Mouse (Mus musculus) heart, embryonic 11.5 days (tissue): ENCODE measurements around the gene Opn1sw. TPM values are rescaled to one million over a fixed set of nuclear protein-coding genes. Genes with fewer than 3 reads are reported as not detected.
A peak's percentile ranks its signal among the peaks of the same experiment; 100 is the strongest.

Source experiments
- ATAC-seq: fragments of 200-750 bp; cut with Nextera tagmentation; replicated peaks from 2 replicates; pipeline ENCODE4 v1.8.0; 2017; ENCODE audit warnings: moderate library complexity; ENCODE audit not compliant: insufficient number of reproducible peaks, low FRiP score, low TSS enrichment
- H3K27ac ChIP-seq: fragments of 300-500 bp; sonication (generic); 2 replicates; pipeline ENCODE4 v1.5.1; 2014; ENCODE audit warnings: mild to moderate bottlenecking, low read depth, low read length
- H3K27me3 ChIP-seq: fragments of 300-500 bp; sonication (generic); 2 replicates; pipeline ENCODE4 v1.6.1; 2014; ENCODE audit warnings: mild to moderate bottlenecking, low read length, mixed read lengths; ENCODE audit not compliant: control insufficient read depth, insufficient read depth
- H3K36me3 ChIP-seq: fragments of 300-500 bp; sonication (generic); 2 replicates; pipeline ENCODE4 v1.6.1; 2014; ENCODE audit warnings: mild to moderate bottlenecking, low read length, moderate library complexity, mixed read lengths; ENCODE audit not compliant: control insufficient read depth, insufficient read depth
- H3K4me1 ChIP-seq: fragments of 300-500 bp; sonication (generic); 2 replicates; pipeline ENCODE4 v1.6.1; 2014; ENCODE audit warnings: low read length; ENCODE audit not compliant: control insufficient read depth, insufficient read depth
- H3K4me2 ChIP-seq: fragments of 300-500 bp; sonication (generic); 2 replicates; pipeline ENCODE4 v1.6.1; 2014; ENCODE audit warnings: mild to moderate bottlenecking, moderate library complexity
- H3K4me3 ChIP-seq: fragments of 300-500 bp; sonication (generic); 2 replicates; pipeline ENCODE4 v1.5.1; 2014; ENCODE audit warnings: low read depth, low read length
- H3K9ac ChIP-seq: fragments of 300-500 bp; sonication (generic); 2 replicates; pipeline ENCODE4 v1.6.1; 2014; ENCODE audit warnings: mild to moderate bottlenecking, low read depth, low read length, moderate library complexity
- H3K9me3 ChIP-seq: fragments of 300-500 bp; sonication (generic); replicated peaks from 2 replicates; pipeline ENCODE4 v1.6.1; 2016; ENCODE audit warnings: low read length; ENCODE audit not compliant: control insufficient read depth
- WGBS: fragments of 180-500 bp; shearing (Covaris S2); extraction: QIAGEN DNeasy Blood & Tissue Kit; methylation state at CpG from one replicate; pipeline ENCODE4 v1.1.7; 2014; ENCODE audit not compliant: insufficient replicate concordance; 5-methylcytosine and 5-hydroxymethylcytosine counted together
- polyA plus RNA-seq: library from polyadenylated mRNA; unstranded; fragments of >200 nt; fragmentation: Nextera tagmentation; extraction: Ambion mirVana; gene quantifications from 2 replicates; pipeline ENCODE4 v1.2.1, GENCODE M21; 2014

Opn1sw gene
- polyA plus RNA-seq, 1 experiment from 2014 or later, result 0.27 TPM

DNA sequence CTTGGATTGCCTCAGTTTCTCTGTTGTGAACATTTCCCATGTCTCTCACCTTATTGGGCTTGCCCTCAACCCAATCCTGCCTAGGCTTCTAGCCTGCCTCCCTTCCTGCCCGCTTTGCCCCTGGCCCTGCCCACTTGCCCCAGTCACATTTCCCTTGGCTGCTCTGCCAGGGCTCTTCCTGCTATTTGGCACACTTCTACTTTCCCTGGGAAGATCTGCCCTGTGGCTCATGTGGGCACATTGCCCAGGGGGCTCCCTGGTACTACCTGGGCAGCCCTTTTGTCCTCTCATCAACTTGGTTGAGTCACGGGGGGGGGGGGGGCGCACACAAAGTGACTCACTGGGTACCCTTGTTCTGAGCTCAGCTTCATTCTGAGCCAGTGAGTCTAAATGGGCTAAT is 43.9 kb upstream of the Opn1sw start:
- Histone ChIP-seq H3K27me3 (no peaks in the 10 kb centered on the region), H3K27ac (peak overlapping the region; percentile 97), H3K9ac (no peak overlapping the region), H3K36me3 (no peaks in the 10 kb centered on the region), H3K4me1 (peaks cover 44% of the 10 kb centered on the region), H3K4me3 (no peak overlapping the region), H3K9me3 (no peaks in the 10 kb centered on the region), H3K4me2 (peak overlapping the region; percentile 24)
- 33% methylated on average over 3 of the region's 3 CpGs for WGBS
- ATAC-seq, result no peak

DNA sequence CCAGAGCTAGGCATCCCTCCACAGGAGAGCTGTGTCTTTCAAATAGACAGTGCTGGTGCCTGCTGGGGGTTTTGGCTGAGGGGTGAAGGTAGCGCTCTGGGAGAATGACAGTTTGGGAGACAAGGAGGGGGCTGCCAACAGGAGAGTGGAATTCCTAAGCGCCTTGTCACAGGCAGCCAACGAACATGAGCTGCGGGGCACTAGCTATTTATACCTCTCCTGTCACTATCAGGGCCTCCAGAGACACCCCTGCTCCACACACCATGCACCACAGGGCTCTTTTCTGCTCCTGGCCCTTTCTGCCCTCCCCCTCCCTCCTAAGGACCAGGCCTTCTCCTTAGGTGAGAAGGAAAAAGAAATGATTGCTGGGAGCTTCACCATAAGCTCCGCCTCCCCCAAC is 43.2 kb upstream of the Opn1sw start:
- Histone ChIP-seq H3K4me2 (peak overlapping the region; percentile 41), H3K27ac (peak overlapping the region; percentile 97), H3K36me3 (no peaks in the 10 kb centered on the region), H3K9ac (peak overlapping the region; percentile 67; the same call in 1 of the 2 replicates), H3K9me3 (no peaks in the 10 kb centered on the region), H3K4me3 (no peak overlapping the region), H3K4me1 (peaks cover 39% of the 10 kb centered on the region), H3K27me3 (no peaks in the 10 kb centered on the region)
- 13% methylated on average over 5 of the region's 5 CpGs for WGBS
- peak; percentile 39 for ATAC-seq

DNA sequence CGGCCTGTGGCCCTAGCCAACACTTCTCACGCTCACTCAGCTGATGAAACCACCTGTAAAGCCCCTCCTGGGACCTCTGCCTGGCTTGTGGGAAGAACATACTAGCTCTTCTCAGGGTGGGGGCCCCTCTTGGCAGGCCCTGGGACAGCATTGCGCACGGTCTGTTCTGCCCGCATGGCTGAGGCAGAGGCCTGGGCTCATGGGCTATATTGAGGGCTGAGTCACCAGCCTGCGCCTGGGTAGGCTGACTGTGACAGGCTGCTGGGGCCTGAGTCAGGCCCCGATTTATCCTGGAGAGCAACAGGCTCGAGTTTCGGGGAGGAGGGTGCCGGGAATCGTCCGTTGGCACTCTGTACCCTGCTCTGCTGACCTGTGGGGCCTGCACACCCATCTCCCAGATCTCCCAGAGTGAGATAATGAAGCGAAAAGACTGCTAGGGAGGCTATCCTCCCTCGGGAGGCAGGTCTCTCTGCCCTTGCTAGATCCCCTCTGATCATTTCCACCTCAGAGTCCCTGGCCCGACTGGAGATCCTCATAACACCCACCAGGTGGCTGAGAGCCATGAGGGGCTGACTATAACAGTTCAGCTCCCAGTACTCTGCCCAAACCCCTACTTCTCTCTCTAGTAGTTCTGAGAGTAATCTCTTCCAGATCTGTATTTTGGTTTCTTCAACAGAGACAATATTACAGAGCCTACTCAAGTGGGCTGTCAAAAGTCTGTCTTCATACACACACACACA is 42.6 kb upstream of the Opn1sw start:
- H3K9ac ChIP-seq, result peak overlapping the region; percentile 67
- WGBS, result 22% methylated on average over 15 of the region's 15 CpGs
- H3K4me1 ChIP-seq, result peaks cover 33% of the 10 kb centered on the region

DNA sequence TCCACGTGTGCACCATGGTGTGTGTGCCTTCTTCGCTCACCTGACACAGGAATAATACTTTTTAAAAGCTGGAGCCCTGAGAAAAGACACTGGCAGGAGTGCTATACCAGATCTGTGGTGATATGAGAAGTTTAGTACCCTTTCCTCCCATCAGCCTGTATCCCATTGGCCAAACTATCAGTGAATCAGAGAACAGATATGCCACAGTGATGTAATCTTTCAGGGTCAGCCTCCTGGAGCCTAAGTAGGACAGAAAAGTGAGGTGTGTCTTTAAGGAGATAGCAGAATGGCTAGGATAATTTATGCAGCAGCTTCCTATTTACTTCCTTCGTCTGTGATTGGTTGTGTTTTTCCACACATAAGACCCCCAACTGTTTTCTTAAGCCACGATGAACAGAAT is 39.9 kb upstream of the Opn1sw start:
- no peak overlapping the region for H3K9ac ChIP-seq
- no peaks in the 10 kb centered on the region for H3K36me3 ChIP-seq
- H3K27ac ChIP-seq, result no peak overlapping the region
- 67% methylated on average over 4 of the region's 4 CpGs for WGBS
- ATAC-seq, result no peak
- H3K27me3 ChIP-seq, result no peaks in the 10 kb centered on the region
- H3K9me3 ChIP-seq, result no peaks in the 10 kb centered on the region
- H3K4me3 ChIP-seq, result no peak overlapping the region
- peaks cover 24% of the 10 kb centered on the region for H3K4me1 ChIP-seq
- H3K4me2 ChIP-seq, result no peak overlapping the region

More for the DNA sequence above, 42.6 kb upstream of the Opn1sw start:
- Histone ChIP-seq H3K36me3 (no peaks in the 10 kb centered on the region), H3K27me3 (no peaks in the 10 kb centered on the region), H3K27ac (peak overlapping the region; percentile 97), H3K4me3 (no peak overlapping the region), H3K4me2 (peak overlapping the region; percentile 41), H3K9me3 (no peaks in the 10 kb centered on the region)
- no peak for ATAC-seq

DNA sequence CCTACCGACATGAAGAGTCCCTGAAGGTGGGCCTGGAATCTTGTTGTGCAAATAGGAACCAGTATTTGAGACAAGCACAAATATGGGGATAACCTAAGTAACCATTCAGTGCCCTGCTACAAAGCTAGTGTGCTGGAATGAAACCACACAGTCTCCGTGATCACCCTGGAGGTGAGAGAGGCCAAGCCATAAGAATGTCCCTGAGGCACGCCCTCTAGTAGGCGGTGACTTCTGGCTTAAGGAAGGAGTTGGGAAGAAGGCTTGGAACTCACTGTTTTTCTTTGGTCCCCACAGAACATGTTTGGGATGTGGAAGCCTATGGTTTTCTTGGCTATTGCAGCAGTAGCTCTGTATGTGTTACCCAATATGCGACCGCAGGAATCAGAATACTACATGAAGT is 38.1 kb upstream of the Opn1sw start:
- Histone ChIP-seq H3K36me3 (no peaks in the 10 kb centered on the region), H3K9me3 (no peaks in the 10 kb centered on the region), H3K4me2 (no peak overlapping the region), H3K27ac (no peak overlapping the region), H3K4me3 (no peak overlapping the region), H3K4me1 (peaks cover 12% of the 10 kb centered on the region), H3K9ac (no peak overlapping the region), H3K27me3 (no peaks in the 10 kb centered on the region)
- ATAC-seq, result no peak
- WGBS, result 63% methylated on average over 6 of the region's 6 CpGs

DNA sequence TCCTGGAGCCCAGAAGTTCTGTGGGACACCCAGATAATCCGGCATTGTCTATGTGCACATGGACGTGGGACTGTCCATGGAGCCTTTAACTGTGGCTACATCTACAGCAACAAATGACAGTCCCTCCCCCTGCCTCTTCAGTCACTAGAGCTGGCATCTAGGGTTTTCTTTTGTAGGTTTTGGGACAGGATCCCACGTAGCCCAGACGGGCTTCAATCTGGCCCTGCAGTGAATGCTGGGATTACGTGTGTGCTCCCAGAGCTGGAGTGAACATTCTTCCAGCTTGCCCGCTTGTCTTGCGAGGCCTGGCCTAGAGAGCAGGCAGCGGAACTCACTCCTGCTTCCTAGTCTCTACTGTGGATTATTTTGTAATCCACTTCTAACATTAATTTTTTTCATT is 36.9 kb upstream of the Opn1sw start:
- no peak overlapping the region for H3K4me2 ChIP-seq
- H3K27me3 ChIP-seq, result no peaks in the 10 kb centered on the region
- H3K9ac ChIP-seq, result no peak overlapping the region
- H3K36me3 ChIP-seq, result no peaks in the 10 kb centered on the region
- H3K9me3 ChIP-seq, result no peaks in the 10 kb centered on the region
- peaks cover 3% of the 10 kb centered on the region for H3K4me1 ChIP-seq
- H3K4me3 ChIP-seq, result no peak overlapping the region
- 82% methylated on average over 8 of the region's 8 CpGs for WGBS
- ATAC-seq, result no peak
- no peak overlapping the region for H3K27ac ChIP-seq

DNA sequence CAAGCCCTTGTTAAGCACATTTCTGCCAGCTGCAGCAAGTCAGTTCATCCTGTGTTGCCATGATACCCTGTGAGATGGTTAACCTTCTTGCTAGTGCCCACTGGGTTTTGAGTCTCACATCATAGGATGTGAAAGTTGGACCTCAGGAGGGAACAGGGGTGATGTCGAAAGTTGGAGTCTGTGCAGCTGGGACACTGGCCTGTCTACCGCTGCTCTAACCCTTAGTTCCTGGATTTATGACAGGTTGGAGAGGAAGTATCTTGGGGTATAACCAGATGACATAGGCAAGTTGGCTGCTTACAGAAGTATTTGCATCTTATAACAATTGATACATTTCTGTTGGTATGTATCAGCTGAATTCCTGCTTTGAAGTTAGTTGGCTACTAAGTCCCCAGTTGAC is 32.3 kb upstream of the Opn1sw start:
- Histone ChIP-seq H3K9me3 (no peaks in the 10 kb centered on the region), H3K4me1 (no peaks in the 10 kb centered on the region), H3K27ac (no peak overlapping the region), H3K36me3 (no peaks in the 10 kb centered on the region), H3K4me3 (no peak overlapping the region), H3K9ac (no peak overlapping the region), H3K27me3 (no peaks in the 10 kb centered on the region), H3K4me2 (no peak overlapping the region)
- 86% methylated on average over 2 of the region's 2 CpGs for WGBS
- no peak for ATAC-seq

DNA sequence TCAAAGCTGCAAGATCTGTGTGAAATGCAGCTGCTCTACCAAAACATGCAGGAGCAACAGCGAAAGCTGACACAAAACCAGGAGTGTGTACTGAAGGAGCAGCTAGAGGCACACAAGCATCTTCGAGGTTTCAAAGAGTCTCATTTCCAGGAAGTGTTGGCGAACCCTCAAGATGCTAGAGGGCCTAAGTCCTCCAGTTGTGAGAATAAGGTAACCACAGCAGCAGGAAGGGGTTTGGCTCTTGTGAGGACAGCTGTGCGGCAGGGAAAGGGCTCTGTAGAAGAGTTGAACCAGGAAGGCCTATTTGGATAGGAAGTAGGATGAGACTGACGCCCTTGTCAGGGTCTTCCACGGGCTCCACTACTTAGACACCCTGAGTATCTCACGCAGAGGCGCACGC is 27.2 kb upstream of the Opn1sw start:
- Histone ChIP-seq H3K4me2 (no peak overlapping the region), H3K27me3 (no peaks in the 10 kb centered on the region), H3K9me3 (no peaks in the 10 kb centered on the region), H3K36me3 (peaks cover 3% of the 10 kb centered on the region), H3K27ac (no peak overlapping the region), H3K9ac (no peak overlapping the region), H3K4me1 (no peaks in the 10 kb centered on the region), H3K4me3 (no peak overlapping the region)
- ATAC-seq, result no peak
- 80% methylated on average over 9 of the region's 9 CpGs for WGBS

DNA sequence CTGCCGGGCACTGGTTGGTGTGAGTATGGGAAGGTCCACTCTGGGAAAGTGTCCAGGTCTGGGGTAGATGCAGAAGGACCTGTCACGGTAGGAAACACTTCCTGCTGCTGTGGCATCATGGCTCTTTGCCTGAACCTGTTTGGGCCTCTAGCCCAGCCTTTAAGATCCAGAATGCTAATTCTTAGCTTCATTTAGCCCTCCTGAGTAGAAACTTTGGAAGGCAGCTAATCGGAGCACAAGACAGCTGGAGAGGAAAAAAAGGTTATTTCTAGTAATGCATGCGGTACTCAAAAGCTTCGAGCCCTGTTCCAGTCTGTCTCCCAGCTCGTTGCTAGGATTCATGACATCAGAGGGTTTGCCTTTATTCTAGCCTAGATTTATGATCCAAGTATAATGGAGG is 18.1 kb upstream of the Opn1sw start:
- no peak overlapping the region for H3K4me3 ChIP-seq
- H3K27ac ChIP-seq, result no peak overlapping the region
- H3K4me1 ChIP-seq, result no peaks in the 10 kb centered on the region
- H3K9me3 ChIP-seq, result no peaks in the 10 kb centered on the region
- no peak overlapping the region for H3K9ac ChIP-seq
- H3K36me3 ChIP-seq, result peaks cover 7% of the 10 kb centered on the region
- ATAC-seq, result no peak
- peaks cover 3% of the 10 kb centered on the region; the same call in 1 of the 2 replicates for H3K27me3 ChIP-seq
- no peak overlapping the region for H3K4me2 ChIP-seq
- WGBS, result 86% methylated on average over 6 of the region's 6 CpGs
